Mouse (Mus musculus): ENCODE data around the gene Ppp1r18. TPM values are rescaled to one million over a fixed set of nuclear protein-coding genes. Genes with fewer than 3 reads are reported as not detected.

The Ppp1r18 gene
- polyA plus RNA-seq (2017; shearing (Covaris generic)) = 100 to 1,000 TPM; 549 to 588 TPM

GRCm38 (mm10) chr17:35865481-35866280 is at the start of gene Ppp1r18:
Ppp1r18 (plus strand) TSS chr17:35865593.

GRCm38 (mm10) chr17:35821439-35822430 is 43.7 kb upstream of the Ppp1r18 start, which contains the start of gene Ier3:
Ier3 (plus strand) TSS chr17:35821684.

GRCm38 (mm10) chr17:35822964-35823937 is 42.1 kb upstream of the Ppp1r18 start, which contains the start of gene Flot1:
Flot1 (plus strand) TSS chr17:35823230.

GRCm38 (mm10) chr17:35838122-35838544 is 27.3 kb upstream of the Ppp1r18 start, which contains the start of gene Tubb5:
Tubb5 (minus strand) TSS chr17:35838306.

GRCm38 (mm10) chr17:35841076-35841950 is 24.1 kb upstream of the Ppp1r18 start, which contains the start of gene Mdc1:
Mdc1 (plus strand) TSS chr17:35841515.

GRCm38 (mm10) chr17:35861198-35861857 is 4.1 kb upstream of the Ppp1r18 start, which contains the start of gene Nrm:
Nrm (plus strand) TSS chr17:35861318.

GRCm38 (mm10) chr17:35879245-35880057 is 14.1 kb downstream of the Ppp1r18 start, which contains the start of gene Dhx16:
Dhx16 (plus strand) TSS chr17:35879819.

GRCm38 (mm10) chr17:35896781-35897643 is 31.6 kb downstream of the Ppp1r18 start, which contains the start of gene 2310061I04Rik:
2310061I04Rik (minus strand) TSS chr17:35897431.

GRCm38 (mm10) chr17:35909919-35910369 is 44.6 kb downstream of the Ppp1r18 start, which contains the start of gene Atat1:
Atat1 (minus strand) TSS chr17:35910075.

GRCm38 (mm10) chr17:35916297-35917142 is 51.1 kb downstream of the Ppp1r18 start, which contains the start of the genes Mrps18b and Ppp1r10:
Mrps18b (minus strand) TSS chr17:35916389.
Ppp1r10 (plus strand) TSS chr17:35916434.

Other genes with a start within 250 kb of the Ppp1r18 start
- gene Gm9573, start 239.0 kb upstream of the Ppp1r18 start, polyA plus RNA-seq (2017; shearing (Covaris generic)) = not detected
- gene Mucl3, start 221.9 kb upstream of the Ppp1r18 start, polyA plus RNA-seq (2017; shearing (Covaris generic)) = under 1 TPM in 1 of 2 experiments, not detected in 1; 0.06 TPM
- gene Vars2, start 198.0 kb upstream of the Ppp1r18 start, polyA plus RNA-seq (2017; shearing (Covaris generic)) = 10 to 100 TPM; 22.3 to 24.8 TPM
- gene Gtf2h4, start 191.9 kb upstream of the Ppp1r18 start, polyA plus RNA-seq (2017; shearing (Covaris generic)) = 10 to 100 TPM; 18.2 to 20.7 TPM
- 1 to 10 TPM; 6.1 to 8.7 TPM for gene Ddr1, start 161.0 kb upstream of the Ppp1r18 start, polyA plus RNA-seq (2017; shearing (Covaris generic))
- 10 to 100 TPM in 1 of 2 experiments, under 1 TPM in 1; 0.19 to 14.0 TPM for gene Ier3, start 43.9 kb upstream of the Ppp1r18 start, polyA plus RNA-seq (2017; shearing (Covaris generic))
- 10 to 100 TPM; 59.0 to 61.4 TPM for gene Flot1, start 42.4 kb upstream of the Ppp1r18 start, polyA plus RNA-seq (2017; shearing (Covaris generic))
- 100 to 1,000 TPM; 114 to 135 TPM for gene Tubb5, start 27.3 kb upstream of the Ppp1r18 start, polyA plus RNA-seq (2017; shearing (Covaris generic))
- 1 to 10 TPM; 4.1 to 7.9 TPM for gene Mdc1, start 24.1 kb upstream of the Ppp1r18 start, polyA plus RNA-seq (2017; shearing (Covaris generic))
- 10 to 100 TPM; 33.6 to 42.0 TPM for gene Nrm, start 4.3 kb upstream of the Ppp1r18 start, polyA plus RNA-seq (2017; shearing (Covaris generic))
- 10 to 100 TPM; 49.5 to 68.4 TPM for gene Dhx16, start 14.2 kb downstream of the Ppp1r18 start, polyA plus RNA-seq (2017; shearing (Covaris generic))
- gene 2310061I04Rik, start 31.8 kb downstream of the Ppp1r18 start, polyA plus RNA-seq (2017; shearing (Covaris generic)) = 10 to 100 TPM; 34.3 to 45.8 TPM
- gene Atat1, start 44.5 kb downstream of the Ppp1r18 start, polyA plus RNA-seq (2017; shearing (Covaris generic)) = 10 to 100 TPM; 12.9 to 18.4 TPM
- 10 to 100 TPM; 44.0 to 78.4 TPM for gene Mrps18b, start 50.8 kb downstream of the Ppp1r18 start, polyA plus RNA-seq (2017; shearing (Covaris generic))
- gene Ppp1r10, start 50.8 kb downstream of the Ppp1r18 start, polyA plus RNA-seq (2017; shearing (Covaris generic)) = 10 to 100 TPM; 30.2 to 54.9 TPM
- 100 to 1,000 TPM; 122 to 138 TPM for gene Abcf1, start 104.2 kb downstream of the Ppp1r18 start, polyA plus RNA-seq (2017; shearing (Covaris generic))
- 10 to 100 TPM; 55.6 to 56.5 TPM for gene Gnl1, start 114.3 kb downstream of the Ppp1r18 start, polyA plus RNA-seq (2017; shearing (Covaris generic))
- gene Prr3, start 114.6 kb downstream of the Ppp1r18 start, polyA plus RNA-seq (2017; shearing (Covaris generic)) = 10 to 100 TPM; 30.8 to 41.6 TPM
- gene H2-T24, start 155.0 kb downstream of the Ppp1r18 start, polyA plus RNA-seq (2017; shearing (Covaris generic)) = 10 to 100 TPM; 30.2 to 41.9 TPM
- gene H2-T23, start 167.3 kb downstream of the Ppp1r18 start, polyA plus RNA-seq (2017; shearing (Covaris generic)) = 100 to 1,000 TPM; 796 to 873 TPM
- gene H2-T22, start 177.2 kb downstream of the Ppp1r18 start, polyA plus RNA-seq (2017; shearing (Covaris generic)) = 100 to 1,000 TPM; 306 to 313 TPM
- gene Gm6034, start 177.4 kb downstream of the Ppp1r18 start, polyA plus RNA-seq (2017; shearing (Covaris generic)) = under 1 TPM; 0.18 to 0.22 TPM
- not detected for gene Gm11127, start 192.8 kb downstream of the Ppp1r18 start, polyA plus RNA-seq (2017; shearing (Covaris generic))